Mouse (Mus musculus): ENCODE results near the gene Uso1. TPM values are rescaled to one million over a fixed set of nuclear protein-coding genes. Genes with fewer than 3 reads are reported as not detected.
A peak's percentile ranks its signal among the peaks of the same experiment; 100 is the strongest.

The Uso1 gene
- polyA plus RNA-seq, 1 experiment, result 0.71 TPM

DNA sequence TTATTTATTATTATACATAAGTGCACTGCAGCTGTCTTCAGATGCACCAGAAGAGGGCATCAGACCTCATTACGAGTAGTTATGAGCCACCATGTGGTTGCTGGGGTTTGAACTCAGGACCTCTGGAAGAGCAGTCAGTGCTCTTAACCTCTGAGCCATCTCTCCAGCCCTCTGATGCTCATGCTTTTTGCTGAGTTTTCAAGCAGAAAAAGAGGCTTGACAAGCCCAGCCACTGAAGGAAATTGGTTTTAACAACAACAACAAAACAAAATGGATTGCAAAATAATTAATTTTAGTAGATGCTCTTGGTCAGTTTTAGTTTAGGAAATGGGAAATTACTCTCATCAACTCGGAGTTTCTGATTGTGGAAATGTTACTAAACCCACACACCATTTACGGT lies 2.8 kb upstream of the Uso1 start:
- TF ChIP-seq TAL1 (IDR thresholded peaks at IDR 0.05; ENCODE audit: low read length) (no peak), GATA1 (IDR thresholded peaks at IDR 0.05; ENCODE audit: low read length) (no peak)
- peaks cover 11% of the 10 kb centered on the region for H3K9me3 ChIP-seq (ENCODE audit: control insufficient read depth, low read length)
- no peaks in the 10 kb centered on the region; the same call in 1 of the 2 replicates for H3K27me3 ChIP-seq (ENCODE audit: control insufficient read depth)
- no peak overlapping the region for H3K4me3 ChIP-seq (replicated peaks)
- H3K4me1 ChIP-seq (ENCODE audit: control insufficient read depth), result peaks cover 83% of the 10 kb centered on the region
- H3K36me3 ChIP-seq (ENCODE audit: control insufficient read depth), result peaks cover 43% of the 10 kb centered on the region

DNA sequence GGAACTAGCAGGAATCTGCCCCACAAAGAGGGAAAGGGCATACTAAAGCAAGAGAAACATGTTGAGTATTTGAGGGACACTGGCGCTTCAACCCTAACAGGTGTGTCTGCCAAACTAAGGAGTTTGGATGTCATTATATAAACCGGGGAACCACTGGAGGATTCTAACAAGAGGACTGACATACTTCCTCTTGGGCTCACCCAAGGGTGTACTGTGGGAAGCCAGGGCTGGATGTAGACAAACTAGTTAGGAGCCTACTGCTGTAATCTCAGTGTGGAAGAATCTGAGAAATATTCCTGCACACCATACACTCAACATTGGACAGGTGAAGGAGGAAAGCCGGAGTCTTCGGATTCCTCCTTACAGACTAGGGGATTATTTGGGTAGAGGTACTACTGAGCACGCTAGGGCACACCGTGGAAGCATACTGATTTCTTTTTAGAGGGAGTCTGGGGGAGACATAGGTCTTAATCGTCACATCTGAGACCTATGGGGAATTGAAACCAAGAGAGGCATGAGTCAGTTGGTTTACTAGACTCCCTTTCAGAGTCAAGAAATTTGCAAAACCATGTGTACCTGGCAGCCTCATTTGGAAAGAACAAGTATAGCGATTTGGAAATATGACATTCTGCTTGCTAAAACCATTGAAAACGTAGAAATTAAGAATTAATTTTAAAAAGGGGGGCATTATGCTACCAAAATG lies 1.1 kb upstream of the Uso1 start:
- TF ChIP-seq TAL1 (IDR thresholded peaks at IDR 0.05; ENCODE audit: low read length) (no peak), GATA1 (IDR thresholded peaks at IDR 0.05; ENCODE audit: low read length) (no peak)
- H3K4me3 ChIP-seq (replicated peaks), result peak overlapping the region; percentile 98

DNA sequence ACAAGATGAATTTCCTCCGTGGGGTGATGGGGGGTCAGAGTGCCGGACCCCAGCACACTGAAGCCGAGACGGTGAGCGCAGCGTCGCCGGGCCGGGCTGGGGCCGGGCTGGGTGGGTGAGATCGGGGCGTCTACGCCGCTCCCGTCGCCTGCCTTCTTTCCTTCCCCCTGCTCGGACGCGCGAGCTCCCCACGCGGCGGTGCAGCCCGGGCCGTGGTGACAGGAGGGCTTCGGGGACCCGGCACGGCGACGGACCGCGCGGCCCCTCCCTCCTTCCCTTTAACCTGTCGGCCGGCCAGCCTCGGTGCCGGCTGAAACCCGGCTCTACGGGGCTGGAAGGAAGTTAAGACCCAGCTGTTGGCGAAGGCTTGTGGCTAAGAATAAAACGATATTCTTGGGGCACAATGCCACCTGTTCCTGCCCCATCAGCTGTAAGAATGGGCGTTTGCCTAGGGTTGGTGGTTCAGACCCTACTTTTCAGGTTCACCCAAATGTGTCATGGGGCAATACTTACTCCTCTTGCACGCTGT lies 419 bp downstream of the Uso1 start:
- no peak for TF ChIP-seq GATA1 (IDR thresholded peaks at IDR 0.05; ENCODE audit: low read length)
- no peak for TF ChIP-seq TAL1 (IDR thresholded peaks at IDR 0.05; ENCODE audit: low read length)
- Histone ChIP-seq H3K36me3 (ENCODE audit: control insufficient read depth) (peaks cover 21% of the 10 kb centered on the region), H3K4me3 (replicated peaks) (peak overlapping the region; percentile 98), H3K9me3 (ENCODE audit: control insufficient read depth, low read length) (no peaks in the 10 kb centered on the region), H3K27me3 (ENCODE audit: control insufficient read depth) (no peaks in the 10 kb centered on the region; the same call in 1 of the 2 replicates), H3K4me1 (ENCODE audit: control insufficient read depth) (peaks cover 66% of the 10 kb centered on the region)

More for the DNA sequence above, 1.1 kb upstream of the Uso1 start:
- Histone ChIP-seq H3K4me1 (ENCODE audit: control insufficient read depth) (peaks cover 69% of the 10 kb centered on the region), H3K27me3 (ENCODE audit: control insufficient read depth) (no peaks in the 10 kb centered on the region; the same call in 1 of the 2 replicates), H3K36me3 (ENCODE audit: control insufficient read depth) (peaks cover 26% of the 10 kb centered on the region), H3K9me3 (ENCODE audit: control insufficient read depth, low read length) (peaks cover 4% of the 10 kb centered on the region)

DNA sequence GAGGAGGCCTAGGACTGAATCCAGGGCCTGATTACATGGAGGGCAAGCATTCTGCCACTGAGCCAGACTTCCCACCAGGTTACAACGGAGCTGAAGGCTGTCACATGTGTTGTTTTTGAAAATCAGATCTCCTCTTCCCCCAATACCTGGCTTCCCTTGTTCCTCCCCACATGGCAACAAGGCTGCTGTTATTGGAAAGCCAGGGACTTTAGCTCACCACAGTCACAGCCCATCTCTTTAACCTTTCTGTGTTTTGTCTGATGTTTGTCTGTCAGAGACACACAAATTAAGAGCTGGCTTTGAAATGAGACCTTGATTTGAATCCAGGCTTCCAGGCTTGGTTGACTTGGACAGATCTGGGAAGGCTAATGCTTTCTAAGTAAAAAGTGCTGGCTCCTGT lies 1.5 kb downstream of the Uso1 start:
- Histone ChIP-seq H3K9me3 (ENCODE audit: control insufficient read depth, low read length) (no peaks in the 10 kb centered on the region), H3K4me1 (ENCODE audit: control insufficient read depth) (peaks cover 62% of the 10 kb centered on the region), H3K36me3 (ENCODE audit: control insufficient read depth) (peaks cover 14% of the 10 kb centered on the region), H3K27me3 (ENCODE audit: control insufficient read depth) (no peaks in the 10 kb centered on the region; the same call in 1 of the 2 replicates), H3K4me3 (replicated peaks) (peak overlapping the region; percentile 98)
- no peak for TF ChIP-seq GATA1 (IDR thresholded peaks at IDR 0.05; ENCODE audit: low read length)
- TF ChIP-seq TAL1 (IDR thresholded peaks at IDR 0.05; ENCODE audit: low read length), result no peak

DNA sequence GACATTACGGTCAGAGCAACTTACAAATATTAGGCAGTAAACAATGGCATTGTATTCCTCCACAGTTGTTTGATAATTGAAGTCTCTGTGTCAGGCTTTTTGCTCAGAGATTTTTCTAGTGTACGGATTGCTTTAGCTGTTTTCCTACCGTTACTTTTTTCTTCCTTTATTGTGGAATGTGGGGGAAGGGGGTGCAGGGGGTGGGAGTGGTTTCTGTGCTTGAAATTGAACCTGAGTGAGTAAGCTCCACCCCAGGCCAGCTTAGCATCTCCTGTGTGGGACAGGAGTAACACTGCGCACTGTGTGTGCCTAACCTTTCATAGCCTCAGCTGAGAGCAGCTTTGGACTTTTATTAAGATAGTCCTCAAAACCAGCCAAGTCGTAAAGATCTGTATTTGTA lies 4.0 kb downstream of the Uso1 start:
- no peak for TF ChIP-seq GATA1 (IDR thresholded peaks at IDR 0.05; ENCODE audit: low read length)
- TF ChIP-seq TAL1 (IDR thresholded peaks at IDR 0.05; ENCODE audit: low read length), result no peak
- H3K27me3 ChIP-seq (ENCODE audit: control insufficient read depth), result no peaks in the 10 kb centered on the region
- H3K9me3 ChIP-seq (ENCODE audit: control insufficient read depth, low read length), result no peaks in the 10 kb centered on the region
- no peak overlapping the region for H3K4me3 ChIP-seq (replicated peaks)
- peaks cover 59% of the 10 kb centered on the region for H3K4me1 ChIP-seq (ENCODE audit: control insufficient read depth)
- H3K36me3 ChIP-seq (ENCODE audit: control insufficient read depth), result peaks cover 26% of the 10 kb centered on the region

DNA sequence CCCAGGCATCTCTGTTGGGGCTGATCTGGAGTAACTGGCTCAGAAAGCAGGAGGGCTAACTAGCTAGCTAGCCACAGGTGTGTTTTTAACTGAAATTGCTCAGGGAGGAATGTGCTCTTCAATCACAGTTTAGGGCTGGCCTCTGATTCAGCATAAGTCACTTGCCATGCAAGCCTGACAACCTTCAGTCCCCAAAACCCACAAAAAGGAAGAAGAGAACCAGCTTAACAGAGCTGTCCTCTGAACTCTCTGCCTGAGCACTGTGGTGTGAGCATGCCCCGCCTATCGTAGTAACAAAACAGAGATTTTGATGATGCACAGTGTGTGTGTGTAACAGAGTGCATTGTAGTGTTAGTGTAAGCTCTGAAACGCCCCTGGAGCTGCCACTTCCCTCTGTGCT lies 4.7 kb downstream of the Uso1 start:
- TF ChIP-seq GATA1 (IDR thresholded peaks at IDR 0.05; ENCODE audit: low read length) (no peak), TAL1 (IDR thresholded peaks at IDR 0.05; ENCODE audit: low read length) (no peak)
- H3K4me3 ChIP-seq (replicated peaks), result no peak overlapping the region
- H3K36me3 ChIP-seq (ENCODE audit: control insufficient read depth), result peaks cover 28% of the 10 kb centered on the region
- peaks cover 53% of the 10 kb centered on the region for H3K4me1 ChIP-seq (ENCODE audit: control insufficient read depth)
- H3K9me3 ChIP-seq (ENCODE audit: control insufficient read depth, low read length), result no peaks in the 10 kb centered on the region
- no peaks in the 10 kb centered on the region for H3K27me3 ChIP-seq (ENCODE audit: control insufficient read depth)

DNA sequence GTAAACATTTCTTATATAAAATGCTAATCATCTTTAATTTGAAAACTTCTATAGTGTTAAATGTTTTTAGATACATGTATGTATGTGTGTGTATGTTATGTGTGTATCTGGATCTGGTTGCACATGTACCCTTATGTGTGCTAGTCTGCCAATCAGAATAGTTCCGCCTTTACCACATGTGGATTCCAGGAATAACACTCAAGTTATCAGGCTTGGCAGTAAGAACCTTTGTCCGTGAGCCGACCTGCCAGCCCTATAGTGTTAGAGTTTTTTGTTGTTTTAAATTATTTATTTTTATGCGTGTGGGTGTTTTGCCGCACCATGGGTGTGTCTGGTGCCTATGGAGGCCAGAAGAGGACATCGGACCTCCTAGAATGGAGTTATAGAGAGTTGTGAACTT lies 5.9 kb downstream of the Uso1 start:
- Histone ChIP-seq H3K9me3 (ENCODE audit: control insufficient read depth, low read length) (no peaks in the 10 kb centered on the region), H3K27me3 (ENCODE audit: control insufficient read depth) (no peaks in the 10 kb centered on the region), H3K4me1 (ENCODE audit: control insufficient read depth) (peaks cover 55% of the 10 kb centered on the region), H3K36me3 (ENCODE audit: control insufficient read depth) (peaks cover 30% of the 10 kb centered on the region), H3K4me3 (replicated peaks) (no peak overlapping the region)
- TF ChIP-seq TAL1 (IDR thresholded peaks at IDR 0.05; ENCODE audit: low read length) (no peak), GATA1 (IDR thresholded peaks at IDR 0.05; ENCODE audit: low read length) (no peak)

DNA sequence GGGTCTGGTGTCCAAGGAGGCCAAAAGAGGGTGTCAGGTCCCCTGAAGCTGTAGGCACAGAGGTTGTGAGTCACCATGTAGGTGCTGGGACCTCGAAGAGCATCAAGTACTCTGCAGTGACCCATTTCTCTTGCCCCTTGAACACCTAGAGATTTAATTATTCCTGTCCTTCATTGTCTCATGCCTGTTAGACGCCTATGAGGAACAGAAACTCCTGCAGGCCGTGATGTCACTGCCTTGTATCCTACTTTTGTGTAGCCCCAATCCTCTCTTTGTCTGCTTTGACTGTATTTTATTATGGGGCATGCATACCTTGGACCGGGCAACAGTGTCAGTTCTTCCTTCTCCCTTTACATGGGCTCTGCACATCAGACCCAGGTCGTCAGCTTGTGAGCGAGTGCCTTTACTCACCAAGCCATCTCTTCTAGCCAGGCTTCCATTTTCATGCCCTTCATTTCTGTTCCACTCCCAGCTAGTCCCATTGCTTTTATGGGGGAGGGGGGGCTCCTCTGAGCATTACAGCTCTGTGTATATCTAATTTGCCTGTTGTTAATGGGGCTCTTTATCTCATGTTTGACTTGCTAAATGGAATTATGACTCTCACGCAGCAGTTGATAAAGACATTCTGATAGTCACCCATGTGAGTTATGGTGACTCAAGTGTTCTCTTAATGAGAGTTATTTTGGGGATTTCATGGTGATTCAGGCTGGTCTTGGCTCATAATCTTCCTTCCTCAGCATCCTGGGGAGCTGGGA lies 7.4 kb downstream of the Uso1 start:
- Histone ChIP-seq H3K36me3 (ENCODE audit: control insufficient read depth) (peaks cover 27% of the 10 kb centered on the region), H3K27me3 (ENCODE audit: control insufficient read depth) (no peaks in the 10 kb centered on the region), H3K9me3 (ENCODE audit: control insufficient read depth, low read length) (no peaks in the 10 kb centered on the region), H3K4me3 (replicated peaks) (no peak overlapping the region), H3K4me1 (ENCODE audit: control insufficient read depth) (peaks cover 57% of the 10 kb centered on the region)
- TF ChIP-seq GATA1 (IDR thresholded peaks at IDR 0.05; ENCODE audit: low read length), result no peak
- TF ChIP-seq TAL1 (IDR thresholded peaks at IDR 0.05; ENCODE audit: low read length), result no peak

DNA sequence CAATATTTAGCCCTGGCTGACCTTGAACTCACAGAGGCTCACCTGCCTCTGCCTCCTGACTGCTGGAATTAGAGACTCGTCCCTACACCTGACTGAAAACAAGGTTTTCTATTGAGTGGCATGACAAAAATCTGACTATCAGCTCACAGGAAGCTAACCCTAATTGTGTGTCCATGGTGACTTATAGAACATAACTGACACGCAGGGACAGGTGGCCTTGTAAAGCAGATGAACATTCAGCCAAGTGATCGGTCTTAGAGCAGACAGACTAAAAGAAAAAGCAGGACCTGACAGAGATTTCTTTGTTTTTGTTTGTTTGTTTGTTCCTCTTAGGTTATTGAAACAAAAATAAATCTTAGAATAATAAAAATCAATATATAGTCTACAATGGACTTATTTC lies 10.5 kb downstream of the Uso1 start:
- Histone ChIP-seq H3K4me1 (ENCODE audit: control insufficient read depth) (peaks cover 53% of the 10 kb centered on the region), H3K27me3 (ENCODE audit: control insufficient read depth) (no peaks in the 10 kb centered on the region), H3K9me3 (ENCODE audit: control insufficient read depth, low read length) (no peaks in the 10 kb centered on the region), H3K36me3 (ENCODE audit: control insufficient read depth) (peaks cover 32% of the 10 kb centered on the region), H3K4me3 (replicated peaks) (no peak overlapping the region)
- no peak for TF ChIP-seq GATA1 (IDR thresholded peaks at IDR 0.05; ENCODE audit: low read length)
- TF ChIP-seq TAL1 (IDR thresholded peaks at IDR 0.05; ENCODE audit: low read length), result no peak

Measured in erythroblast, embryonic 14.5 days (primary cell).